Mouse (Mus musculus) right cerebral cortex, adult 2 months (tissue): Measurements from ENCODE around the gene Mapk8ip1.

Experiments
- DNase-seq, 2 experiments: peaks; one replicate each; pipeline ENCODE4 v3.0.0; 2021 to 2022; ENCODE audit warnings: low spot score in 2 of 2

Mapk8ip1 gene

GRCm38 (mm10) chr2:92372767-92373436 is 28.2 kb downstream of the Mapk8ip1 start:
- no peak for DNase-seq

DNA sequence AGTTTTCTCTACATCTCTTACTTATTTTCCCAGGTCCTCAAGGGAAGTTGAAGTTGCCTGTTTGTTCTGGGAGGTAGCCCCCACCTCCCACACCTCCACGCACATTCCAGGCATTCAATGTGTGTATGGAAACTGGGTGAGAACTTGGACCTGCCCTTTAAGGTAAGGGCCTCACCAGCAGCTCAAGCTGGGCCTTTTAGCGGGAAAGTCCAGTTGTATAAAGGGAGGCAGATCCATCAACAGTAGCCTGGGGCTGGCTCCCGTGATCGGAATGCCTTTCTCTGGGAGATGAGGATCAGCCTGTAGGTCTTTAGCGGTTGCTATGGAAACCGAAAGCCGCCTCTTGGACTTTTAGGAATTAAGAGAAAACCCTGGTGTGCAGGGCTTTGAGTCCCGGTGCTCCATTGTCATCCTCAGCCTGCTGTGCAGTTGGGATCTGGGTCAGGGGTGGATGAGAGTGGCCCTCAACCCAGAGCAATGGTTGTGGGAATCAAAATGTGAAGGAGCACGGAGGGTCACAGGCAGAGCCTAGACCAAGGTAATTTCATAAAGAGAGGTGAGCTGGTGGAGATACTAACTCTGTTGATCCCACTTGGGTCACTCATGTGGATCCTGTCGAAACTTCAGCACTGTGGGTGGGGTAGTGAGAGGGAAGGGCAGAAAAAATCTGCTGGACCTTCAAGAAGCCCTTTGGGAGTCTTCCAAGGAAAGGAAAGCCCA is 28.9 kb downstream of the Mapk8ip1 start:
- no peak for DNase-seq

DNA sequence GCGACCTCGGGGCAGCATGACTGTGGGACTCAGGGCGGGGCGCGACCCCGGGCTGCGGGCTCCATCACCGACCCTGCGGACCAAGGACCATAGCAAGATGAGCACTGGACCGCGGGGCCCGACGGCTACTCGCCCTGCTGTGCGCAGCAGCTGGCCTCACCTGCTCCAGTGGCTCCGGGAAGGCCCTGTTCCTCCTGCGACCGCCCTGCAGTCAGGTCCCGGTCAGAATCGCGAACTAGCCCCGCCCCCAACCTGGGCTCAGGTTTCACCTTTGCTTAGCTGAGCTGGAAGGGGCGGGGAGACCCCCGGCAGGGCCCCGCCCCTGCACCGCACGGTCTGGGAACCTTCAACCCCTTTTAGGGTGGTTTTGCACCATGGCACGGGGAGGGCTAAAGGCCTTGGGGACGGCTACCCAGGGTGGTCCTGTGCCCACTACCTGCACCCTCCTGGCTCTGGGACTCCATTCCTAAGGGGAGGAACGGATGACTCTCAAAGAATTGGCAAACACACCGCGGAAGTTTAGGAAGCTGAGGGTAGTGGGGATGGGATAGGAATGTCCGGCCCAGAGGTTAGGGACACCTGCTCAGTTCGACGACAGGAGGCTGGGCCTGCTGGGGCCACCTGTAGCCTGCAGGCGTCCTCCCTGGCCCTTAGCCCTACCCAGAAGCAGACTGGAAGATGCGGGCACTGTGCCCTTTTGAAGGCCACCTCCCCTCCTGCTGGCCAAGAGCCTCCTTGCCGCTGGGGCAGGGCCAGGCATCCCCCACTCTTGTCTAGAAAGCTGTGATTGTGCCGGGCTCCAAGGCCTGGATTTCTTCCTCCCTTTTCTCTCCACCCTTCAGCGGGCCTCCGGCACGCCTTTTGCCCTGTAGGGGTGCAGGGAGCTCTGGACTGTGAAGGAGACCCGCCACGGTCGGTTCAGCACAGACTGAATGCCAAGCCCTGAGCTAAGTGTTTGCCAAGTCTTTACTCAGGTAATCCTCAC is 29.9 kb downstream of the Mapk8ip1 start:
- no peak for DNase-seq

DNA sequence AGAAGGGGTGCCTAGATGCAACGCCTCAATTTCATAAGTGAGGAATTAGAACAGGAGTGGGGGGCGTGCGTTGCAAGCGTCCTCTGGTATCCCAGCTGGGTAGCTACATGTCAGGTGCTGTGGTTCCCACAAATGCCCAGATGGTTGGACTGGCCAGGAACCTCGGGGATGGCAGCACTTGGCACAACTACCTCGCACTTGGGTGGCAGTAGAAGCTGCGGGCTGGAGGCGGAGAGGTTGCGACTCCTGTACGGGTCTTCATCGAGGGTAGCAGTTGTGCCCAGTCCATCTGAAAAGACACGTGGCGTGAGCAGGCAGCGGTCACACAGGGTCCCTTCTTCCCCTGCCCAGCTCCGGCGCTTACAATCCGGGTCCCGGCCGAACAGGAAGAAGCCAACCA is 30.7 kb downstream of the Mapk8ip1 start:
- no peak for DNase-seq

- DNase-seq, result no peak
Observed at GRCm38 (mm10) chr2:92367383-92368029, 33.6 kb downstream of the Mapk8ip1 start.

- DNase-seq, result no peak
Observed at GRCm38 (mm10) chr2:92365568-92365967, 35.5 kb downstream of the Mapk8ip1 start.

DNA sequence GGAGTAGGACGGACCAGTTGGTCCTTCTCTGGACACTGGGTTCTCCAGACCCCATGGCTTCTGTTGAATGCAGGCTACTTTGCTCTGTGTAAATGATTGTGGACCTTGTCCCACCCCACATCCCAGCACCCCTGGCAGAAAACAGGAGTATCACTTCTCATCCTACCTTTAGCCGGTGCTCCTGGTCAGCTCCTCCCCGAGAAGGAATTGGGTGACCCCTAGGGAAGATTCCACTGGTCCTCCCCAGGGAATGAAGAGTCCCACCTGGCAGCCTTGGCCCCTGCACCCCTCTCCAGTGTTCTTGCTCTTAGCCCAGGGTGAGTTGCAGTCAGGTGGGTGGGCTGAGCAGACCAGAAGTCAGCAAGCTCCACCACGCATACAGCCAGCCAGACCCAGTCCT is 37.0 kb downstream of the Mapk8ip1 start:
- DNase-seq, result no peak

GRCm38 (mm10) chr2:92362571-92363228 is 38.4 kb downstream of the Mapk8ip1 start:
- no peak for DNase-seq

GRCm38 (mm10) chr2:92361795-92362194 is 39.3 kb downstream of the Mapk8ip1 start:
- peak in 1 of 2 experiments; percentile 13 for DNase-seq

- no peak for DNase-seq
Observed at GRCm38 (mm10) chr2:92360893-92361292, 40.2 kb downstream of the Mapk8ip1 start.

- DNase-seq, result no peak
Observed at GRCm38 (mm10) chr2:92360186-92360823, 40.8 kb downstream of the Mapk8ip1 start.

DNA sequence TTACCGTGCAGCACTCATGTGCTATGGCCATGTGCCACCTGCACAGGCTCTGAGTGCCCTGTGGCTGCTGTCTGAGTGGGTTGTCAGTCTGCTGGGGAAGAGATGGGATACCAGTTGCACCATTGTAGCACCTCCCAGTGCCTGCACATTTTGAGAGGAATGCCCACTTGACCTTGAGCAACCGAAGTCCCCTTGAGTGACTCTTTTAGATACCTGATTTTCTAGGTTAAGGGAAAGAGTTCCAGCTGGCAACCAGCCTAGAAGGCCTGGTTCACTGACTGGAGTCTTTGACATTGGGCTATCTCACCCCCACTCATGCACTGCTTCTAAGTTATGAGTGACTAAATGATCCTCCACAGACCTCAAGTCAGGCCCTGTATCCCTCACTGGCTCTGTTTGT is 41.8 kb downstream of the Mapk8ip1 start:
- no peak for DNase-seq

- no peak for DNase-seq
Observed at GRCm38 (mm10) chr2:92354224-92354623, 46.8 kb downstream of the Mapk8ip1 start.

DNA sequence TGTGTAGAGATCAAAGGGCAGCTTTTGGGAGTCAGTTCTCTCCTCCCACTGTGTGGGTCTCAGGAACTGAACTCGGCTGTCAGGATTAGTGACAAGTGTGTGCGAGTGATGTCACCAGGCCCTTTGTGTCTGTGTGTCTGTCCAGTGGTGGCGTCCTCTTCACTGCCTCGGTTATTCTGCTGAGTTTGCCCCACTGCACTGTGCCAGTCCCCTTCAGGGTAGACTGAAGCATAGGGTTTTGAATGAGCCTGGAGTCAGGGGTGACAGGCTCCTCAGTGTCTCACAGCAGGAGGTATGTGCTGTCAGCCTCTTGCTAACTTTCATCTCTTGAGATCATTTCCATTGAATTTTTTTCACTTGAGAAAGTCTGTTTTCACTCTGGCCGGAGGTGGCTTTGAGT is 47.7 kb downstream of the Mapk8ip1 start:
- DNase-seq, result no peak

DNA sequence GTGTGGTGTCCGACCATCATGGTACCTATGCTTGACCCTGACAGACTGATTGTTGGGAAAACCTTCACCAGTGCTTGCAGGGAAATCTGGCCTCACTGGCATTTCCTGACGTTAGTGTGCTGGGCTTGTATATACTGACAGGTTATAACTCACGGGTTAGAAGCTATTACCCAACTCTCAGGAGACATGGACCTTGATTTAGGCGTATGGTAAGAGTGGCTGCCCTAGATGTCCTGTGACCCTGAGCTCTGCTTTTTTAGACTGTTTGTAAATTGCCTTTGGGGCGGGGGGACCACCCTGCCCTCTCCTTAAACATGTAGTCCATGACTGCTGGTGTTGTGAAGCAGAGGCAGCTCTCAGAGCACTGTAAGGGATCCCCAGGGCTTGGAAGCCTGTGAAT is 50.4 kb downstream of the Mapk8ip1 start:
- no peak for DNase-seq

- no peak for DNase-seq
Observed at GRCm38 (mm10) chr2:92349589-92350425, 51.3 kb downstream of the Mapk8ip1 start.

- DNase-seq, result no peak
Observed at GRCm38 (mm10) chr2:92347191-92347590, 53.9 kb downstream of the Mapk8ip1 start.

- DNase-seq, result no peak
Observed at GRCm38 (mm10) chr2:92342418-92342817, 58.6 kb downstream of the Mapk8ip1 start.
